Mouse (Mus musculus) neural tube, embryonic 11.5 days (tissue): ENCODE results near the gene Aprt. TPM values are rescaled to one million over a fixed set of nuclear protein-coding genes. Genes with fewer than 3 reads are reported as not detected.

Experiments
- ATAC-seq: fragments of 200-750 bp; cut with Nextera tagmentation; 2 replicates; pipeline ENCODE4 v1.8.0; 2017; ENCODE audit warnings: moderate number of reproducible peaks, mild to moderate bottlenecking, moderate TSS enrichment, moderate library complexity; ENCODE audit not compliant: insufficient read depth, low FRiP score, low TSS enrichment
- DNase-seq: peaks from one replicate; pipeline ENCODE4 v3.0.0-alpha.2; 2015; ENCODE audit warnings: low spot score
- H3K27ac ChIP-seq: fragments of 300-500 bp; sonication (generic); 2 replicates; pipeline ENCODE4 v1.5.1; 2014; ENCODE audit warnings: low read depth, mild to moderate bottlenecking, low read length
- H3K27me3 ChIP-seq: fragments of 300-500 bp; sonication (generic); 2 replicates; pipeline ENCODE4 v1.6.1; 2014; ENCODE audit warnings: mild to moderate bottlenecking, low read length, mixed read lengths; ENCODE audit not compliant: control insufficient read depth, insufficient read depth
- H3K36me3 ChIP-seq: fragments of 300-500 bp; sonication (generic); 2 replicates; pipeline ENCODE4 v1.6.1; 2014; ENCODE audit warnings: mild to moderate bottlenecking, low read length, moderate library complexity, mixed read lengths; ENCODE audit not compliant: control insufficient read depth, insufficient read depth
- H3K4me1 ChIP-seq: fragments of 300-500 bp; sonication (generic); 2 replicates; pipeline ENCODE4 v1.6.1; 2014; ENCODE audit warnings: low read length, mixed read lengths; ENCODE audit not compliant: control insufficient read depth, insufficient read depth
- H3K4me2 ChIP-seq: fragments of 300-500 bp; sonication (generic); 2 replicates; pipeline ENCODE4 v1.6.1; 2014; ENCODE audit warnings: low read depth, mild to moderate bottlenecking, moderate library complexity
- H3K4me3 ChIP-seq: fragments of 300-500 bp; sonication (generic); 2 replicates; pipeline ENCODE4 v1.5.1; 2014; ENCODE audit warnings: low read depth, low read length
- H3K9ac ChIP-seq: fragments of 300-500 bp; sonication (generic); 2 replicates; pipeline ENCODE4 v1.6.1; 2014; ENCODE audit warnings: mild to moderate bottlenecking, low read length
- H3K9me3 ChIP-seq: fragments of 300-500 bp; sonication (generic); 2 replicates; pipeline ENCODE4 v1.6.1; 2016; ENCODE audit warnings: low read length; ENCODE audit not compliant: control insufficient read depth
- WGBS: fragments of 180-500 bp; shearing (Covaris S2); extraction: QIAGEN DNeasy Blood & Tissue Kit; methylation state at CpG from one replicate; pipeline ENCODE4 v1.1.7; 2014; 5-methylcytosine and 5-hydroxymethylcytosine counted together
- polyA plus RNA-seq: library from polyadenylated mRNA; unstranded; fragments of >200 nt; fragmentation: Nextera tagmentation; extraction: Ambion mirVana; gene quantifications from 2 replicates; pipeline ENCODE4 v1.2.1, GENCODE M21; 2014

The Aprt gene
- polyA plus RNA-seq, 1 experiment from 2014 or later, result 243 TPM

- peak; percentile 11 for DNase-seq
- WGBS, result 75% methylated on average over 9 of the region's 9 CpGs
These were observed 39.6 kb upstream of the Aprt start for GRCm38 (mm10) chr8:122616181-122616905.

GRCm38 (mm10) chr8:122611295-122612133, 34.8 kb upstream of the Aprt start, which contains the start of the genes Galns and Trappc2l:
TSS of gene Galns (minus strand) at chr8:122611463.
TSS of gene Trappc2l (plus strand) at chr8:122611640.
- peak; percentile 97 for ATAC-seq
- peak; percentile 98 for DNase-seq
- Histone ChIP-seq H3K4me1 (peaks cover 8% of the 10 kb centered on the region), H3K4me2 (peak within 1 kb of the TSS; percentile 90), H3K36me3 (no peaks in the 10 kb centered on the region), H3K9ac (peak within 1 kb of the TSS; percentile 72), H3K27me3 (no peaks in the 10 kb centered on the region), H3K27ac (peak within 1 kb of the TSS; percentile 74), H3K4me3 (peak within 1 kb of the TSS; percentile 47), H3K9me3 (no peaks in the 10 kb centered on the region)
- WGBS, result under 1% methylated on average over 47 of the region's 57 CpGs

More at GRCm38 (mm10) chr8:122616181-122616905, 39.6 kb upstream of the Aprt start:
- Histone ChIP-seq H3K27me3 (no peaks in the 10 kb centered on the region), H3K36me3 (no peaks in the 10 kb centered on the region), H3K4me3 (no peak overlapping the region), H3K9ac (no peak overlapping the region), H3K4me1 (peaks cover 11% of the 10 kb centered on the region; the same call in 1 of the 2 replicates), H3K4me2 (no peak overlapping the region), H3K27ac (no peak overlapping the region), H3K9me3 (no peaks in the 10 kb centered on the region)
- ATAC-seq, result no peak

- H3K9me3 ChIP-seq, result no peaks in the 10 kb centered on the region
- ATAC-seq (peak; percentile 10; the same call in 1 of the 2 replicates), DNase-seq (no peak)
- WGBS, result 2% methylated on average over 20 of the region's 20 CpGs
- no peaks in the 10 kb centered on the region for H3K36me3 ChIP-seq
- peaks cover 8% of the 10 kb centered on the region for H3K4me1 ChIP-seq
- H3K9ac ChIP-seq, result peak overlapping the region; percentile 72
- H3K4me3 ChIP-seq, result peak overlapping the region; percentile 47
- H3K27me3 ChIP-seq, result no peaks in the 10 kb centered on the region
- peak overlapping the region; percentile 90 for H3K4me2 ChIP-seq
- H3K27ac ChIP-seq, result 0 out of 2 replicates have a peak overlapping the region, but pooled peaks have one; percentile 35
These were observed 34.0 kb upstream of the Aprt start for GRCm38 (mm10) chr8:122610612-122611277.

- no peaks in the 10 kb centered on the region for H3K9me3 ChIP-seq
- H3K9ac ChIP-seq, result no peak overlapping the region
- no peak overlapping the region; the same call in 1 of the 2 replicates for H3K4me2 ChIP-seq
- no peak overlapping the region for H3K4me3 ChIP-seq
- DNase-seq (no peak), ATAC-seq (no peak)
- peaks cover 8% of the 10 kb centered on the region for H3K4me1 ChIP-seq
- no peaks in the 10 kb centered on the region for H3K36me3 ChIP-seq
- 66% methylated on average over 4 of the region's 4 CpGs for whole genome bisulfite sequencing
- H3K27me3 ChIP-seq, result no peaks in the 10 kb centered on the region
- H3K27ac ChIP-seq, result no peak overlapping the region
These were observed 33.5 kb upstream of the Aprt start for GRCm38 (mm10) chr8:122610209-122610608.

GRCm38 (mm10) chr8:122606810-122607209, 30.1 kb upstream of the Aprt start:
- Histone ChIP-seq H3K36me3 (no peaks in the 10 kb centered on the region), H3K9ac (no peak overlapping the region), H3K4me1 (peaks cover 2% of the 10 kb centered on the region; the same call in 1 of the 2 replicates), H3K27me3 (no peaks in the 10 kb centered on the region), H3K9me3 (no peaks in the 10 kb centered on the region), H3K27ac (no peak overlapping the region), H3K4me2 (no peak overlapping the region), H3K4me3 (no peak overlapping the region)
- no peak for ATAC-seq
- peak; percentile 9 for DNase-seq
- 91% methylated on average over 11 of the region's 12 CpGs for WGBS

GRCm38 (mm10) chr8:122605367-122605766, 28.7 kb upstream of the Aprt start:
- Histone ChIP-seq H3K4me3 (no peak overlapping the region), H3K36me3 (no peaks in the 10 kb centered on the region), H3K27ac (no peak overlapping the region), H3K9ac (no peak overlapping the region), H3K9me3 (no peaks in the 10 kb centered on the region), H3K4me1 (no peaks in the 10 kb centered on the region), H3K4me2 (no peak overlapping the region), H3K27me3 (no peaks in the 10 kb centered on the region)
- WGBS, result 84% methylated on average over 4 of the region's 4 CpGs
- no peak for DNase-seq
- no peak for ATAC-seq

- Histone ChIP-seq H3K36me3 (no peaks in the 10 kb centered on the region), H3K27ac (no peak overlapping the region), H3K9ac (no peak overlapping the region), H3K4me1 (no peaks in the 10 kb centered on the region), H3K4me3 (no peak overlapping the region), H3K27me3 (no peaks in the 10 kb centered on the region), H3K9me3 (no peaks in the 10 kb centered on the region), H3K4me2 (no peak overlapping the region)
- no peak for DNase-seq
- WGBS, result 35% methylated on average over 1 of the region's 1 CpGs
- no peak for ATAC-seq
These were observed 27.9 kb upstream of the Aprt start for GRCm38 (mm10) chr8:122604640-122605039.

GRCm38 (mm10) chr8:122600666-122601065, 24.0 kb upstream of the Aprt start:
- no peaks in the 10 kb centered on the region for H3K27me3 ChIP-seq
- DNase-seq, result no peak
- H3K27ac ChIP-seq, result no peak overlapping the region
- H3K4me3 ChIP-seq, result no peak overlapping the region
- H3K36me3 ChIP-seq, result no peaks in the 10 kb centered on the region
- no peak for ATAC-seq
- H3K9ac ChIP-seq, result no peak overlapping the region
- no peaks in the 10 kb centered on the region for H3K4me1 ChIP-seq
- no peaks in the 10 kb centered on the region for H3K9me3 ChIP-seq
- H3K4me2 ChIP-seq, result no peak overlapping the region
- WGBS, result 97% methylated on average over 9 of the region's 9 CpGs
